Mouse (Mus musculus) midbrain, embryonic 15.5 days (tissue): ENCODE measurements around the gene Snx13. TPM values are rescaled to one million over a fixed set of nuclear protein-coding genes. Genes with fewer than 3 reads are reported as not detected.
A peak's percentile ranks its signal among the peaks of the same experiment; 100 is the strongest.

Experiments used
- ATAC-seq: fragments of 200-750 bp; cut with Nextera tagmentation; replicated peaks from 2 replicates; pipeline ENCODE4 v1.8.0; 2017; ENCODE audit warnings: moderate TSS enrichment
- H3K27ac ChIP-seq: fragments of 300-500 bp; sonication (generic); 2 replicates; pipeline ENCODE4 v1.5.1; 2015; ENCODE audit warnings: mild to moderate bottlenecking, inconsistent platforms
- H3K27me3 ChIP-seq: fragments of 300-500 bp; sonication (generic); replicated peaks from 2 replicates; pipeline ENCODE4 v1.6.1; 2015; ENCODE audit warnings: inconsistent platforms
- H3K36me3 ChIP-seq: fragments of 300-500 bp; sonication (generic); replicated peaks from 2 replicates; pipeline ENCODE4 v1.6.1; 2015; ENCODE audit warnings: inconsistent platforms
- H3K4me1 ChIP-seq: fragments of 300-500 bp; sonication (generic); 2 replicates; pipeline ENCODE4 v1.6.1; 2015; ENCODE audit warnings: inconsistent platforms
- H3K4me2 ChIP-seq: fragments of 300-500 bp; sonication (generic); 2 replicates; pipeline ENCODE4 v1.6.1; 2015; ENCODE audit warnings: inconsistent platforms, mild to moderate bottlenecking, moderate library complexity
- H3K4me3 ChIP-seq: fragments of 300-500 bp; sonication (generic); 2 replicates; pipeline ENCODE4 v1.5.1; 2015; ENCODE audit warnings: mild to moderate bottlenecking, inconsistent platforms
- H3K9ac ChIP-seq: fragments of 300-500 bp; sonication (generic); 2 replicates; pipeline ENCODE4 v1.6.1; 2015; ENCODE audit warnings: mild to moderate bottlenecking, inconsistent platforms
- H3K9me3 ChIP-seq: fragments of 300-500 bp; sonication (generic); 2 replicates; pipeline ENCODE4 v1.6.1; 2016; ENCODE audit warnings: inconsistent platforms
- WGBS: fragments of 180-500 bp; shearing (Covaris S2); methylation state at CpG from one replicate; pipeline ENCODE4 v1.1.7; 2015; ENCODE audit warnings: mixed read lengths; 5-methylcytosine and 5-hydroxymethylcytosine counted together
- polyA plus RNA-seq: library from polyadenylated mRNA; unstranded; fragments of >200 nt; fragmentation: Nextera tagmentation; extraction: Ambion mirVana; gene quantifications from 2 replicates; pipeline ENCODE4 v1.2.1, GENCODE M21; 2015

Snx13 gene
- polyA plus RNA-seq, 1 experiment from 2014 or later, result 28.7 TPM

DNA sequence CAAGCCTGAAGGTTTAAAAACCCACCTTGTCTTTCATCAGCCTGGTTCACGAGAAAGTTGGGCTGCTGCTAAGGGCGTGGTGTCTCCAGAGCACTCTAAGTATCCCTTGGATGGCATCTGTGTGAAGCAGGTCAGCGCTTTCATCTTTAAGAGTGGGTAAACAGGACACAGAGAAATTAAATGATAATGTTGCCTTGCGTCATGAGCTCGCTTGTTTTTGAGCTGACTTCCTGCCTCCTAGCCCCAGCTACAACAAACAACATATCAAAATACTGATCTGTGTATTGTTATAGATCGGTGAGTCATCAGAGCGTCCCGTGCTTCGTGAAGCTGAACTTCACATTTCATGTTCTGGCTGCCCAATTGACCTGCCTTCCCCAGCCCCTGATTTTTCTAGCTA, 25.7 kb upstream of the Snx13 start:
- 86% methylated on average over 9 of the region's 9 CpGs for WGBS
- Histone ChIP-seq H3K4me3 (no peak overlapping the region), H3K9me3 (no peaks in the 10 kb centered on the region), H3K27me3 (no peaks in the 10 kb centered on the region), H3K4me2 (no peak overlapping the region), H3K9ac (no peak overlapping the region), H3K4me1 (no peaks in the 10 kb centered on the region), H3K36me3 (no peaks in the 10 kb centered on the region), H3K27ac (no peak overlapping the region)
- ATAC-seq, result no peak

DNA sequence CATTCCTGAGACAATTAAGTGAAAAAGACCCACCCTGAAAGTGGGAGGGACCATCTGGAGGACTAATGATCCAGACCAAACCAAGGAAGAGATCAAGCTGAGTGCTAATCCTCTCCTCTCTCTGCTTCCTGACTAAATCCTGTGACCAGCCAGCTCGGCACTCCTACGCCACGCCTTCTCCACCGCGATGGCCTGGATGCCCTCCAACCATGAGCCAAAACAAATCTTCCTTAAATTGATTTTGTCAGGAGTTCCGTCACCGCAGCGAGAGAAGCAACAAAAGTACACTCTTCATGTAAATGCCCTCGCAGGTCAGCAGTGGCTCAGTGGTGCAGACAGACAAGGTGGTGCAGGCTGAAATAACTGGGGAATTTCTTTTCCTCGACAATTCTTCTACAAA, 24.9 kb upstream of the Snx13 start:
- Histone ChIP-seq H3K36me3 (no peaks in the 10 kb centered on the region), H3K9me3 (no peaks in the 10 kb centered on the region), H3K9ac (no peak overlapping the region), H3K4me3 (no peak overlapping the region), H3K4me2 (no peak overlapping the region), H3K27me3 (no peaks in the 10 kb centered on the region), H3K27ac (no peak overlapping the region), H3K4me1 (no peaks in the 10 kb centered on the region)
- no peak for ATAC-seq
- WGBS, result 46% methylated on average over 10 of the region's 10 CpGs

DNA sequence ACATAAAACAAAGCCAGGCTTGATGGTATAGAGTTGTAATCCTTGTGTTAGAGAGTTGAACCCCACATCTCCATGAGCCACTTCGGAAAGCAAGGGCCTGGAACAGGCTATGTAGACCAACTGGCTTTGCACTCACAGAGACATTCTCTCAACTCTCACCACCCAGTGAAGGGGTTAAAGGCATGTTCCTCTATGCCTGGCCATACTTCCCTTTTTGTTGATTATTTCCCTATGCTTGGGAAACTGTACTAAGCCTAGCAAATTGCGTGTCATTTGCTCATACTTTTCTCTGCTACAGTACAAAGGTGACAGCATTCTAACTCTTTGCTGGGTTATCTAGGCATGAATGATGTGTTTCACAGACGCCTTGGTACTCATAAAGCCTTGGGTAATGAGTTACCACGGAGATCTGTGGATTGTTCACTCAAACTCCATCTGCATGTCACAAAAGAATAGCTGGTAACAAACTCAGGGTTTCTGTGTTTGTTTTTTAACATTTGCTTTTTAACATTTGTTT, 21.0 kb upstream of the Snx13 start:
- no peak for ATAC-seq
- Histone ChIP-seq H3K27ac (no peak overlapping the region), H3K36me3 (no peaks in the 10 kb centered on the region), H3K4me3 (no peak overlapping the region), H3K9ac (no peak overlapping the region), H3K27me3 (no peaks in the 10 kb centered on the region), H3K4me2 (no peak overlapping the region), H3K9me3 (no peaks in the 10 kb centered on the region), H3K4me1 (no peaks in the 10 kb centered on the region)
- 68% methylated on average over 4 of the region's 4 CpGs for WGBS

DNA sequence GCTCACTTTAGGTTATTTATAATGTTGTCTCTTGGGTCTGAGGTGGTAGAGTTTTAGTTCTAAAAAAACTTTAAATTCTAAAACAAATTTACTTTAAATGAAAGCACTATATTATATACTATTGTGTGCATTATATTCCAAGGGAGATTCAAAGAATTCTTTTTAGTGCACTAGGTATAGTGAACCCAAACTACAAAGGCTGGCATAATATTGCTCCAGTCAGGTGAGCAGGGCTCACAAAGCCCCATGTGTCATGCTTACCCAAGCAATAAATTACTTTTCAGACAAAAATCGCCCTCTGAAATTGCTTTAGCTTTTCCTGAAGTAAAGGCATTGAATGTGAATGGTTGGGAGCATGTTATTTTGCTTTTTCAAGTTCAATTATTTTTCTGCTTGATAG, 19.5 kb upstream of the Snx13 start:
- no peaks in the 10 kb centered on the region for H3K27me3 ChIP-seq
- H3K4me2 ChIP-seq, result no peak overlapping the region
- no peak overlapping the region for H3K4me3 ChIP-seq
- no peak for ATAC-seq
- H3K9me3 ChIP-seq, result no peaks in the 10 kb centered on the region
- H3K36me3 ChIP-seq, result no peaks in the 10 kb centered on the region
- no peaks in the 10 kb centered on the region for H3K4me1 ChIP-seq
- H3K9ac ChIP-seq, result no peak overlapping the region
- 45% methylated on average over 1 of the region's 1 CpGs for WGBS
- no peak overlapping the region for H3K27ac ChIP-seq

DNA sequence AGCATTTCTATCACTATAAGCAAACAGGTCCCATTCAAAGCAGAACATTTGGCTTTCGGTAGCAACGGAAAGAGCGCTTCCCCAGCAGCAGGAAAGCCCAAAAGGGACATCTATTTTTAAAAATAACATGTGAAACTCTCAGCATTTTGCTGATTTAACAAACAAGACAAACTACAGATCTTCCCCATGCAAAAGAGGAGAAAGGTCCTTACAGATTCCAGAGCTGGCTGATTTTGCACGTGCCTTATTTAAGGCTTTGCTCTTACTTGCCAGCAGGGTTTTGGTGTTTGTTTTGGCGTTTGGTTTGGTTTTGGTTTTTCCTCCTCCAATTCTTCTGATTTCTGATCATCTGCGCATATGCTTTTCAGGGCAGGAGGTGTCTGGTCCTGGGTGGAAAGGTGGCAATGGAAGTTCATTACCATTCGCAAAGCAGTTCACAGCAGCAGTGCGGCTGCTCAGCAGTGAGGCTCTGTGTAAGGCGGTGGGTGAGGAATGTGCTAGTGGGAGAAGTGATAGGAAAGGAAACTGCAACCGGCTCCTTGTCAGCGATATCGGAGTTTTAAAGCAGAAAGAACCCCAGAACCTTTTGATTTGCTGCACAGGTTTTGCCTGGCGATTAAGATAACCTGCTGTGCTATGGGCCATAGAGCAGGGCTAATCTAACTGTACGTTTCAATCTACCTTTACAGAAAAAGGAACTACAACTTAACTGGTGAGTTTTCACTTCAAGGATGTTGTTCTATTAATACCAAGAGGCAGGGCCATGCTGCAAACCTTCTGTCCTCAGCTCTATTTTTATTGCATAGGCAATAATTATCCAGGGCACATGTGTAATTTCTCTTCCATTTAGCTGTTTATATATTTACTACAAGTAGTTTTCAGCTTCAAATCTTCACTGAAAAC, 8.1 kb upstream of the Snx13 start:
- 0 out of 2 replicates have a peak overlapping the region, but pooled peaks have one; percentile 8 for H3K4me3 ChIP-seq
- ATAC-seq, result no peak
- peak overlapping the region; percentile 27 for H3K4me2 ChIP-seq
- H3K9ac ChIP-seq, result no peak overlapping the region
- H3K9me3 ChIP-seq, result no peaks in the 10 kb centered on the region
- no peaks in the 10 kb centered on the region for H3K4me1 ChIP-seq
- H3K36me3 ChIP-seq, result no peaks in the 10 kb centered on the region
- WGBS, result 30% methylated on average over 14 of the region's 14 CpGs
- no peaks in the 10 kb centered on the region for H3K27me3 ChIP-seq
- H3K27ac ChIP-seq, result no peak overlapping the region

DNA sequence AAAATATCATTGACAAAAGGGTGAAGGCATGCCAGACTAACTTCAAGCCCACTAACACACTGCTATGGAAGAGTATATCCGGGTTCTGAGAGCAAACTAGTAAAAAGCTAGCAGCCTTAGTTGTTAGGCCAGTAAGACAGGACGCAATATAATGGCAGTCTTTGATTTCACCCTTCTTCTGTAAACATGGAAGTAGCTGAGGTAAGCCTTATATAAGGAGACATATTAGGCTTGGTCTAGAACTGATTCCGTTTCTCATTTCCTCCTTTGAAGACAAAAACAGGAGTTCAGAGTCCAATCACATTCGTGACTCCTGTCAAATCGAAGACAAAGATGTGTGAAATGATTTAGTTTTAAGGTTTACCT, 7.4 kb upstream of the Snx13 start:
- WGBS, result 86% methylated on average over 5 of the region's 5 CpGs
- no peak overlapping the region for H3K27ac ChIP-seq
- no peak overlapping the region for H3K9ac ChIP-seq
- no peak for ATAC-seq
- H3K4me1 ChIP-seq, result no peaks in the 10 kb centered on the region
- H3K36me3 ChIP-seq, result no peaks in the 10 kb centered on the region
- no peak overlapping the region for H3K4me2 ChIP-seq
- H3K4me3 ChIP-seq, result no peak overlapping the region
- no peaks in the 10 kb centered on the region for H3K9me3 ChIP-seq
- no peaks in the 10 kb centered on the region for H3K27me3 ChIP-seq

DNA sequence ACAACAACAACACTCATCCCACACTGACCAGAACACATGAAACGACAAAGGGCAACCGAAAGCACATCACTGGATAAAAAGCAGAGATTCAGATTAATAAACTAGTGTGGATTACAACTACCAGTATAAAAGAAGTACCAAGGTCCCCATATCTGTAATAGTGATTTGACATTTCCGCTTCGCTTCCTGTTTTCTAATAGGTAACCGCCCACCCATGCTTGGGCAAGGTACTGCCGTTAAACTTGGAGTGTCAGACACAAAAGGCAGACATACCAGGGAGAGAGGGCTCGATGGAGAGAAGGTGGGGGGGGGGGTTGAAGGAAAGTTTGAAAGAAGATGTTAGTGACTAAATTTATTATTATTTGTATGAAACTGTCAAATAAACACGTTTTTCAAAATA, 5.0 kb upstream of the Snx13 start:
- WGBS, result 77% methylated on average over 8 of the region's 8 CpGs

DNA sequence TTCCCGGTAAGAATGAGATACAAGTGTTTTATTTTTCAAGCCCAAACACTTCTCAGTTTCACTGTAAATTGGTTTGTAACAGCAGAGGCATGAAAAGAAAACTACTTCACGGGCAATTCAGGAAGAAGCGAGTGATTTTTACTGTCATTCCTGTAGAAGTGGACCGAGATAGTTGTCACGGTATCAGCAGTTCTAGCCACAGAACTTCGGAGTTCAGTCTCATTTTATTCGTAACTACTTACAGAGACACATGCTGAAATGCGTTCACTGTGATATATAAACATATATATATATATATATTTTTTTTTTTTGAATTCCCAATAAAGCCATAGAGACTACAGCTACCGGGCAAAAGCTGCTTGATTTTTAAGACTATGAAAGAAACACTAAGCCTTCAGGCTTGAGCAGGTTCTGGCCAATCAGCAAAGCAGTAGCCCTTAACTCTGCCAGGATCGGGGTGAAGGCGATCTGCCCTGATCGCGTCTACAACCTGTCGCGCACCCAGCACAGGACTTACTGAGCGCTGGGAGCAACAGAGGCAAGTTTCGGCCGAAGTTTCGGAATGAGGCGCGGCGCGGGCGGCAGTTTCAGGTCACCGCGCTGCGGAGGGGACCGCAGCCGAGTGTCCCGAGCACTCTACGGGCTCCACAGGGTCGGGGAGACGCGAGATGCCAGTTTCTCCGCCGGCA, 532 bp upstream of the Snx13 start:
- ATAC-seq, result peak; percentile 80; the same call in 1 of the 2 replicates

More for the DNA sequence above, 5.0 kb upstream of the Snx13 start:
- H3K27me3 ChIP-seq, result peaks cover 9% of the 10 kb centered on the region; the same call in 1 of the 2 replicates
- no peak overlapping the region for H3K4me3 ChIP-seq
- ATAC-seq, result no peak
- H3K9ac ChIP-seq, result no peak overlapping the region
- no peak overlapping the region for H3K27ac ChIP-seq
- no peak overlapping the region for H3K4me2 ChIP-seq
- H3K9me3 ChIP-seq, result no peaks in the 10 kb centered on the region
- no peaks in the 10 kb centered on the region for H3K36me3 ChIP-seq
- 0 out of 2 replicates have a peak, but pooled peaks cover 2% of the 10 kb centered on the region for H3K4me1 ChIP-seq

DNA sequence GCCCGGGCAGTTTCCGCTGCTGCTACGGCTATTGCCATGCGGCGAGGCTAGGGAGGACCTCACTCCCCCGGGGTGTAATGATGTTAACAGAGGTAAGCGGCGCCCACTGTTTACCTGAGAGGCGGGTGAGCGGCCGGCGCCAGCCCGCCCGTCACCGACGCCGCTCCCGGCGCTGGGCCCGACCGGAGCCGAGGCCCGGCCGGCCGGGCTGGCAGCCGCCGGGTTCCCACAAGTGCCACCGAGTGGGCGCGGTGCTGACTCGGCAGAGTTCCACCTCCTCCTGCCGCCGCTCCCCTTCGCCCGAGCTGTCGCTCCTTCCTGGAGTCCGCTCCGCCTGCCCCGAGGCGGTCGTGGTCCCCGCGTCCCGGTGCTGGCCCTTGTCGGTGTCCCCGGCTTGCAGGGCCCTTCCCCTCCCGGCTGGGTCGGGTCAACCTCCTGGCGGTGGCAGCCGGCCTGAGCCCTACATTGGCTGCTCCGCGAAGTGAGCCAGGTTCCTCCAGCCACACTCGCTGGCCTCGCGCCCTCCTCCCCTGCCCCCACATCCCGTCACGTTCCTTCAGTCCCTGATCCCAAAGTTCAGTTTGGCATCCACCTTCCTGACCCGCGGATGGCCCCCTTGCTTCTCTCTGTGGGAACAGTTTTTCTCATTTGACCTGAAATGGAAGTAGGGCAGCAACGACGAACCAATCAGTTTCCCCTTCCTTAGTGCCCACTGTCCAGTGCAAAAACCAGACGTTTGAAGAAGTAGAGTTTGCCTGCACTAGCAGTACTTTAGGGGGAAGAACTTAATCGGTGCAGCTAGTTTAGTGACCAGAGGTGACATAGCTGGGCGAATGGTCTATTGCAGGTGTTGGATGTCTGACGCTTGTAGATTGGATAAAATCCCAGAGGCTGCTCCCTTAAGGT, 587 bp downstream of the Snx13 start:
- Histone ChIP-seq H3K4me1 (peaks cover 22% of the 10 kb centered on the region), H3K36me3 (no peaks in the 10 kb centered on the region), H3K9me3 (no peaks in the 10 kb centered on the region), H3K27me3 (peaks cover 9% of the 10 kb centered on the region; the same call in 1 of the 2 replicates), H3K4me3 (peak overlapping the region; percentile 95), H3K9ac (peak overlapping the region; percentile 93), H3K4me2 (peak overlapping the region; percentile 81), H3K27ac (peak overlapping the region; percentile 94)
- peak; percentile 92 for ATAC-seq
- WGBS, result under 1% methylated on average over 59 of the region's 65 CpGs

More for the DNA sequence above, 532 bp upstream of the Snx13 start:
- Histone ChIP-seq H3K27ac (peak overlapping the region; percentile 94), H3K9me3 (no peaks in the 10 kb centered on the region), H3K4me1 (peaks cover 20% of the 10 kb centered on the region), H3K36me3 (no peaks in the 10 kb centered on the region), H3K27me3 (peaks cover 9% of the 10 kb centered on the region; the same call in 1 of the 2 replicates), H3K4me2 (peak overlapping the region; percentile 81), H3K4me3 (peak overlapping the region; percentile 95), H3K9ac (peak overlapping the region; percentile 53)
- under 1% methylated on average over 36 of the region's 36 CpGs for WGBS

DNA sequence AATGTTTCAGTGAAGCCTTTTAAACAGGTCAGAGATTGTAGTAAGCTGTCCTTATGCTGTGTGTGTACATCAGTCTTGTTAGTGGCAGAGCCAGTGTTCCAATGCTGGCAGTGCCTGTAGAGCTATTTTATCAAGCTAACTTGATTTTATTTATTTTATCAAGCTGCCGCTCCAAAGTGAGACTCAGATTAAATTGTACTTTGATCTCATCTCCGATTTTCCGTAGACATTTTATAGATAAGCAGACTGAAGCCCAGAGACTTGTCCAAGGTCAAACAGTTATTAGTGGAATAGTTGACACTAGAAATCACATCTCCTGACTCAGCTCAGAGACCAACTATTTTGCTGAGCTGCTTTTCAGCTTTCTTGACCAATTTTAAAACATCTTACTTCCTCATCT, 1.9 kb downstream of the Snx13 start:
- ATAC-seq, result no peak
- Histone ChIP-seq H3K36me3 (no peaks in the 10 kb centered on the region), H3K4me3 (no peak overlapping the region), H3K4me1 (peaks cover 22% of the 10 kb centered on the region), H3K9ac (no peak overlapping the region; the same call in 1 of the 2 replicates), H3K27me3 (peaks cover 9% of the 10 kb centered on the region; the same call in 1 of the 2 replicates), H3K9me3 (no peaks in the 10 kb centered on the region), H3K27ac (no peak overlapping the region), H3K4me2 (no peak overlapping the region)
- 90% methylated on average over 3 of the region's 3 CpGs for WGBS

DNA sequence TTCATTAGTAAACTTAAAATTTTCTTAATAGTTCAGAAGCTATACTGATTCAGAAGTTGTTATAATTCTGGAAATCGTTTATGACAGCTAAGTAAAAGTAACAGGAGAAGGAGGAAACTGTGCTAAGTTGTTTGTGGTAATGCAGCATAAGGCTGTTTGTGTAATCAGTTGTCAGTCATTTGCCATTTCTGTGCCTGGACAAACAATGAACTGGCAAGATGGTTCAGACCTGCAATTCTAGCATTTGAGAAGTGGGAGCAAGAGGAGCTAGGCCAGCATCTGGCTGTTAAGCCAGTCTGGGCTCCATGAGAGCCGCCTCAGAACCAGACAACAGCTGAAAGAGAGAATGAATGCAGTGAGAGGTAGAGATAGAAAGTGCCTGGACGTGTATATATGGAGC, 3.5 kb downstream of the Snx13 start:
- Histone ChIP-seq H3K9ac (no peak overlapping the region), H3K27me3 (0 out of 2 replicates have a peak, but pooled peaks cover under 1% of the 10 kb centered on the region), H3K4me3 (no peak overlapping the region), H3K4me2 (no peak overlapping the region), H3K36me3 (no peaks in the 10 kb centered on the region), H3K27ac (no peak overlapping the region), H3K4me1 (peaks cover 22% of the 10 kb centered on the region), H3K9me3 (no peaks in the 10 kb centered on the region)
- WGBS, result 74% methylated on average over 3 of the region's 3 CpGs
- ATAC-seq, result no peak
